In the genomic region with DNA sequence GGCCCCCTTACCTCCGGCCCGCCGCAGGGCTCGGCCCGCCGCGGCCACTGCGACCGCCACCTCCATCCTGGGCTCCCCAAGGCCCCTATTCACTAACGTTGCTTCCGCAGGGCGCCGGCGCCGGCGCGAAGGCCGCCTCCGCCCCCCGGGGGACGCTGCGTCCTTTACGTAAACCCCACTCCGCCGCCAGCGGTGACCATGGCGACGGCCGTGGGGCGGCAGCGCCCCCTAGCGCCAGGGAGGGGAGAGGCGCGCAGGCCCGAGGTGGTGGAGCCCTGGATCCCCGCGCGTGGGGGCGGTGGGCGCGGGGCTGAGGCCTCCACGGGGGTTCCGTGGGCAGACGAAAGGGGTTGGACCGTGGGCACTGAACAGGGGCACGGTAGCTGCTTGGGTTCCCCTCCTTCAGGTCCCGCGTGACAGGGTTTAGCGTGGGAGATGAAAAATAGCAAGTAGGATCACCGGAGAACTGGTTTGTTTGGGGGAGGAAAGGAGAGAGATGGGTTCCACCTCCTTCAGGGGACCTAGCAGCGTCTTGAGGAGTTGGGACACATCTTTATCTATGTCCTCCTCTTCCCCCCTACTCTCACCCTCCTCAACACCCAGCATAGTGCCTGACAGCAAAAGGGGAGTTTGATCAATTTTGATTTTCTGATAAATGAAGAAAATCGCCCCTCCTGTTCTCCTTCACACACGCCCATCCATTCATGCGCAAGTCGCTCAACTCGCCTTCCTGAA, we compare ENCODE assay signal across 8 mouse cellular contexts. TPM values are rescaled to one million over a fixed set of nuclear protein-coding genes. Genes with fewer than 3 reads are reported as not detected.
DNase-seq lines count a peak whose midpoint lies in the region; ATAC-seq and TF ChIP-seq lines count a peak whose summit lies in the region.

TSS of gene Dagla (minus strand) at position 68 of the 735 bp plus-strand sequence.

- H3K4me2 ChIP-seq in forebrain, embryonic 14.5 days (ENCODE audit: low read length) = peak within 1 kb of the TSS; percentile 90
- H3K4me2 ChIP-seq in lung, postnatal 0 days (replicated peaks; ENCODE audit: low read depth, low read length) = peak within 1 kb of the TSS; percentile 97

- H3K9me3 ChIP-seq in forebrain, embryonic 14.5 days (replicated peaks; ENCODE audit: control insufficient read depth, low read length) = no peaks in the 10 kb centered on the region
- no peaks in the 10 kb centered on the region for H3K9me3 ChIP-seq in lung, postnatal 0 days (ENCODE audit: low read length)

- intact Hi-C loops in heart, postnatal 14 days (cut with DNase I) = loop anchor here (1.0 kb wide), 1 partner anchor 39 kb away; no protein-coding TSS in a partner anchor

- peaks cover 5% of the 10 kb centered on the region; the same call in 1 of the 2 replicates for H3K4me1 ChIP-seq in forebrain, embryonic 14.5 days (ENCODE audit: control insufficient read depth, insufficient read depth, low read length)
- H3K4me1 ChIP-seq in lung, postnatal 0 days (ENCODE audit: insufficient read depth, low read depth, low read length) = 0 out of 2 replicates have a peak, but pooled peaks cover 3% of the 10 kb centered on the region

- H3K27me3 ChIP-seq in forebrain, embryonic 14.5 days (replicated peaks; ENCODE audit: control insufficient read depth, insufficient read depth, low read length) = no peaks in the 10 kb centered on the region
- no peaks in the 10 kb centered on the region for H3K27me3 ChIP-seq in lung, postnatal 0 days (replicated peaks; ENCODE audit: insufficient read depth, low read length)

- peak; percentile 42 for DNase-seq in ES-CJ7 (ENCODE audit: low read depth, low spot score)
- DNase-seq in c-Kit-positive CD71-positive TER-119-negative erythroid progenitor cells, embryonic 14.5 days (ENCODE audit: low read depth) = peak; percentile 6
- DNase-seq in forebrain, embryonic 14.5 days (ENCODE audit: low spot score) = peak; percentile 81
- DNase-seq in heart, postnatal 14 days = peak; percentile 91 to 93
- peak in 1 of 2 experiments; percentile 78 for DNase-seq in layer of hippocampus, adult 8-10 months (ENCODE audit: low spot score in 2 of 2)
- DNase-seq in lung, postnatal 0 days (ENCODE audit: low spot score) = peak; percentile 65
- peak; percentile 92 for DNase-seq in ovary, postnatal 10 days (ENCODE audit: low spot score)
- peak; percentile 20 to 67 for DNase-seq in thymus, postnatal 10 days (ENCODE audit: low spot score in 2 of 2)

- H3K4me3 ChIP-seq in forebrain, embryonic 14.5 days (ENCODE audit: low read depth, low read length) = peak within 1 kb of the TSS; percentile 77
- peak within 1 kb of the TSS; percentile 62 for H3K4me3 ChIP-seq in lung, postnatal 0 days (ENCODE audit: low read depth, low read length)

- peak; percentile 98 for TF ChIP-seq CTCF in lung, postnatal 0 days (IDR thresholded peaks at IDR 0.05)

- no peak within 1 kb of the TSS for H3K27ac ChIP-seq in forebrain, embryonic 14.5 days (ENCODE audit: low read depth, low read length)
- H3K27ac ChIP-seq in lung, postnatal 0 days (ENCODE audit: low read length) = no peak within 1 kb of the TSS

- H3K9ac ChIP-seq in forebrain, embryonic 14.5 days (ENCODE audit: low read length) = peak within 1 kb of the TSS; percentile 93
- peak within 1 kb of the TSS; percentile 44 for H3K9ac ChIP-seq in lung, postnatal 0 days (replicated peaks; ENCODE audit: low read depth)

- WGBS in forebrain, embryonic 14.5 days = 7% methylated on average over 56 of the region's 56 CpGs
- WGBS in lung, postnatal 0 days = 8% methylated on average over 46 of the region's 56 CpGs

- no peak for TF ChIP-seq EP300 in lung, postnatal 0 days (IDR thresholded peaks at IDR 0.05)

- peak; percentile 87 for ATAC-seq in forebrain, embryonic 14.5 days
- ATAC-seq in lung, postnatal 0 days = peak; percentile 85

- no peaks in the 10 kb centered on the region for H3K36me3 ChIP-seq in forebrain, embryonic 14.5 days (ENCODE audit: control insufficient read depth, insufficient read depth, low read length)
- H3K36me3 ChIP-seq in lung, postnatal 0 days (ENCODE audit: insufficient read depth, low read length) = no peaks in the 10 kb centered on the region

RNA-seq across cellular contexts. Expression of gene Dagla, which starts in this region (rescaled TPM):
- polyA plus RNA-seq in forebrain, embryonic 14.5 days (2014; fragmentation: Nextera tagmentation; extraction: Ambion mirVana) = 3.6 and 5.8 TPM in 2 replicates
- total RNA-seq in heart, postnatal 14 days (2021) = 1 to 10 TPM; 3.0 to 3.5 TPM
- 100 to 1,000 TPM in 3 of 4 experiments, 10 to 100 TPM in 1; 94.1 to 109 (median 104) TPM for total RNA-seq in layer of hippocampus, adult 8-10 months (2022)
- 1.2 and 1.4 TPM in 2 replicates for polyA plus RNA-seq in lung, postnatal 0 days (2015; fragmentation: Nextera tagmentation; extraction: Ambion mirVana)

Comparison
In these comparisons a context has a peak if more than half of its experiments do, and no peak if none do; other contexts are left out.
1. RNA of gene Dagla (total RNA-seq): 94.1 to 109 TPM in layer of hippocampus, adult 8-10 months; 3.0 to 3.5 TPM in heart, postnatal 14 days; every median in the first group is over 10 times any median in the second.